Mouse (Mus musculus) stomach, postnatal 0 days (tissue): ENCODE results near the gene Hspb9. TPM values are rescaled to one million over a fixed set of nuclear protein-coding genes. Genes with fewer than 3 reads are reported as not detected.
A peak's percentile ranks its signal among the peaks of the same experiment; 100 is the strongest.

ENCODE experiments used
- ATAC-seq: fragments of 200-750 bp; cut with Nextera tagmentation; 2 replicates; pipeline ENCODE4 v1.8.0; 2017; ENCODE audit not compliant: low FRiP score, low TSS enrichment
- DNase-seq: peaks from one replicate; pipeline ENCODE4 v3.0.0-alpha.2; 2016; ENCODE audit warnings: low spot score
- H3K27ac ChIP-seq: fragments of 300-500 bp; sonication (generic); replicated peaks from 2 replicates; pipeline ENCODE4 v1.5.1; 2014; ENCODE audit warnings: mild to moderate bottlenecking, control low read depth
- H3K27me3 ChIP-seq: fragments of 300-500 bp; sonication (generic); 2 replicates; pipeline ENCODE4 v1.6.1; 2014; ENCODE audit warnings: low read length; ENCODE audit not compliant: control insufficient read depth, insufficient read depth
- H3K36me3 ChIP-seq: fragments of 300-500 bp; sonication (generic); 2 replicates; pipeline ENCODE4 v1.6.1; 2014; ENCODE audit warnings: low read length, mixed read lengths; ENCODE audit not compliant: control insufficient read depth, insufficient read depth
- H3K4me1 ChIP-seq: fragments of 300-500 bp; sonication (generic); replicated peaks from 2 replicates; pipeline ENCODE4 v1.6.1; 2014; ENCODE audit warnings: antibody characterized with exemption; ENCODE audit not compliant: control insufficient read depth, insufficient read depth
- H3K4me2 ChIP-seq: fragments of 300-500 bp; sonication (generic); replicated peaks from 2 replicates; pipeline ENCODE4 v1.6.1; 2014; ENCODE audit warnings: low read depth, mild to moderate bottlenecking, control low read depth, moderate library complexity
- H3K4me3 ChIP-seq: fragments of 300-500 bp; sonication (generic); 2 replicates; pipeline ENCODE4 v1.5.1; 2014; ENCODE audit warnings: low read depth, low read length, control low read depth
- H3K9ac ChIP-seq: fragments of 300-500 bp; sonication (generic); 2 replicates; pipeline ENCODE4 v1.6.1; 2014; ENCODE audit warnings: mild to moderate bottlenecking, low read length, control low read depth, mixed read lengths
- H3K9me3 ChIP-seq: fragments of 300-500 bp; sonication (generic); 2 replicates; pipeline ENCODE4 v1.6.1; 2016; ENCODE audit warnings: low read length; ENCODE audit not compliant: control insufficient read depth
- CTCF ChIP-seq: IDR thresholded peaks from 2 replicates; pipeline ENCODE4 v1.5.1; 2016; ENCODE audit warnings: antibody characterized with exemption, low read depth, mild to moderate bottlenecking, moderate library complexity
- EP300 ChIP-seq: optimal IDR thresholded peaks from 2 replicates; pipeline ENCODE3; 2016; ENCODE audit warnings: antibody characterized with exemption
- WGBS: fragments of 180-500 bp; shearing (Covaris S2); extraction: QIAGEN DNeasy Blood & Tissue Kit; methylation state at CpG from one replicate; pipeline ENCODE4 v1.1.7; 2014; 5-methylcytosine and 5-hydroxymethylcytosine counted together
- polyA plus RNA-seq: library from polyadenylated mRNA; unstranded; fragments of >200 nt; fragmentation: Nextera tagmentation; extraction: Ambion mirVana; gene quantifications from 2 replicates; pipeline ENCODE4 v1.2.1, GENCODE M21; 2015

Hspb9 gene
- polyA plus RNA-seq, 1 experiment from 2014 or later = 0.13 TPM

- no peak overlapping the region for H3K4me3 ChIP-seq
- DNase-seq = no peak
- 71% methylated on average over 11 of the region's 11 CpGs for WGBS
- H3K9me3 ChIP-seq = no peaks in the 10 kb centered on the region
- peaks cover 18% of the 10 kb centered on the region; the same call in 1 of the 2 replicates for H3K4me1 ChIP-seq
- H3K27me3 ChIP-seq = no peaks in the 10 kb centered on the region
- TF ChIP-seq CTCF = no peak
- no peak for TF ChIP-seq EP300
- H3K4me2 ChIP-seq = no peak overlapping the region
- ATAC-seq = no peak
- 0 out of 2 replicates have a peak, but pooled peaks cover 3% of the 10 kb centered on the region for H3K36me3 ChIP-seq
- H3K27ac ChIP-seq = 0 out of 2 replicates have a peak overlapping the region, but pooled peaks have one; percentile 8
- no peak overlapping the region for H3K9ac ChIP-seq
Measured at GRCm38 (mm10) chr11:100719893-100720292, 6.2 kb downstream of the Hspb9 start.

- Histone ChIP-seq H3K27ac (peak overlapping the region; percentile 31; the same call in 1 of the 2 replicates), H3K36me3 (0 out of 2 replicates have a peak, but pooled peaks cover 3% of the 10 kb centered on the region), H3K4me1 (peaks cover 18% of the 10 kb centered on the region; the same call in 1 of the 2 replicates), H3K9ac (no peak overlapping the region), H3K4me3 (no peak overlapping the region), H3K27me3 (no peaks in the 10 kb centered on the region), H3K4me2 (no peak overlapping the region), H3K9me3 (no peaks in the 10 kb centered on the region)
- ATAC-seq = no peak
- WGBS = 47% methylated on average over 5 of the region's 5 CpGs
- no peak for DNase-seq
- TF ChIP-seq CTCF = no peak
- TF ChIP-seq EP300 = no peak
Measured at GRCm38 (mm10) chr11:100720345-100720744, 6.7 kb downstream of the Hspb9 start.

- 44% methylated on average over 4 of the region's 4 CpGs for WGBS
- TF ChIP-seq CTCF (no peak), EP300 (no peak)
- Histone ChIP-seq H3K9ac (no peak overlapping the region; the same call in 1 of the 2 replicates), H3K36me3 (no peaks in the 10 kb centered on the region), H3K4me3 (no peak overlapping the region), H3K4me1 (peaks cover 18% of the 10 kb centered on the region; the same call in 1 of the 2 replicates), H3K27ac (peak overlapping the region; percentile 58), H3K4me2 (no peak overlapping the region), H3K9me3 (no peaks in the 10 kb centered on the region), H3K27me3 (no peaks in the 10 kb centered on the region)
- no peak for ATAC-seq
- DNase-seq = no peak
Measured at GRCm38 (mm10) chr11:100721254-100721653, 7.6 kb downstream of the Hspb9 start.

- DNase-seq (no peak), ATAC-seq (no peak)
- Histone ChIP-seq H3K9ac (no peak overlapping the region), H3K36me3 (no peaks in the 10 kb centered on the region), H3K27me3 (no peaks in the 10 kb centered on the region), H3K9me3 (no peaks in the 10 kb centered on the region), H3K4me1 (peaks cover 18% of the 10 kb centered on the region; the same call in 1 of the 2 replicates), H3K27ac (0 out of 2 replicates have a peak overlapping the region, but pooled peaks have one; percentile 40), H3K4me3 (no peak overlapping the region), H3K4me2 (no peak overlapping the region)
- TF ChIP-seq EP300 (no peak), CTCF (no peak)
- 55% methylated on average over 8 of the region's 8 CpGs for WGBS
Measured at GRCm38 (mm10) chr11:100721776-100722492, 8.3 kb downstream of the Hspb9 start.

- Histone ChIP-seq H3K27me3 (no peaks in the 10 kb centered on the region), H3K4me3 (no peak overlapping the region), H3K9me3 (no peaks in the 10 kb centered on the region), H3K36me3 (no peaks in the 10 kb centered on the region), H3K4me1 (peaks cover 18% of the 10 kb centered on the region; the same call in 1 of the 2 replicates), H3K4me2 (no peak overlapping the region), H3K9ac (no peak overlapping the region), H3K27ac (0 out of 2 replicates have a peak overlapping the region, but pooled peaks have one; percentile 40)
- no peak for DNase-seq
- 32% methylated on average over 2 of the region's 2 CpGs for WGBS
- no peak for ATAC-seq
- TF ChIP-seq CTCF (0 out of 2 replicates have a peak, but pooled peaks have one; percentile 2), EP300 (no peak)
Measured at GRCm38 (mm10) chr11:100722493-100723028, 8.9 kb downstream of the Hspb9 start.
